ENCODE assay signal across 11 mouse cellular contexts in genomic region chr5:28208726-28209520, GRCm38 (mm10). TPM values are rescaled to one million over a fixed set of nuclear protein-coding genes. Genes with fewer than 3 reads are reported as not detected.
DNase-seq lines count a peak whose midpoint lies in the region; ATAC-seq and TF ChIP-seq lines count a peak whose summit lies in the region.
"Had no signal": no experiment of that assay in that cellular context is flagged by ENCODE, and none has a peak within 500 bp of the region (broad histone marks: within the 10 kb centered on the region; RNA-seq: fewer than 3 reads in every experiment).

No protein-coding gene starts in this region.

- H3K36me3 ChIP-seq in hindbrain, embryonic 12.5 days, result no peaks in the 10 kb centered on the region
- H3K36me3 ChIP-seq in midbrain, embryonic 15.5 days (replicated peaks), result no peaks in the 10 kb centered on the region
- H3K36me3 ChIP-seq in thymus, adult 2 months (ENCODE audit: control insufficient read depth, insufficient read depth, low read length), result no peaks in the 10 kb centered on the region

- peak overlapping the region; percentile 99 for H3K27ac ChIP-seq in cerebellum, adult 2 months (ENCODE audit: insufficient read depth, low read length)
- H3K27ac ChIP-seq in hindbrain, embryonic 12.5 days, result peak overlapping the region; percentile 84
- H3K27ac ChIP-seq in midbrain, embryonic 15.5 days, result peak overlapping the region; percentile 79
- H3K27ac ChIP-seq in thymus, adult 2 months (ENCODE audit: control insufficient read depth, insufficient read depth, low read length), result no peak overlapping the region

- no peaks in the 10 kb centered on the region for H3K9me3 ChIP-seq in hindbrain, embryonic 12.5 days (replicated peaks)
- no peaks in the 10 kb centered on the region for H3K9me3 ChIP-seq in midbrain, embryonic 15.5 days

- no peaks in the 10 kb centered on the region for H3K27me3 ChIP-seq in cerebellum, adult 2 months (ENCODE audit: control insufficient read depth, insufficient read depth, low read length)
- H3K27me3 ChIP-seq in hindbrain, embryonic 12.5 days, result peaks cover 66% of the 10 kb centered on the region
- H3K27me3 ChIP-seq in midbrain, embryonic 15.5 days (replicated peaks), result peaks cover 43% of the 10 kb centered on the region
- peaks cover 13% of the 10 kb centered on the region; the same call in 1 of the 2 replicates for H3K27me3 ChIP-seq in thymus, adult 2 months (ENCODE audit: control insufficient read depth, insufficient read depth, low read length)

- H3K9ac ChIP-seq in hindbrain, embryonic 12.5 days, result peak overlapping the region; percentile 65
- peak overlapping the region; percentile 49 for H3K9ac ChIP-seq in midbrain, embryonic 15.5 days

- peak overlapping the region; percentile 77 for H3K4me2 ChIP-seq in hindbrain, embryonic 12.5 days (replicated peaks)
- H3K4me2 ChIP-seq in midbrain, embryonic 15.5 days, result peak overlapping the region; percentile 69

- TF ChIP-seq POLR2A in cerebellum, adult 2 months (IDR thresholded peaks at IDR 0.05; ENCODE audit: borderline replicate concordance, insufficient read depth, low read length), result no peak
- TF ChIP-seq POLR2A in thymus, adult 2 months (IDR thresholded peaks at IDR 0.05; ENCODE audit: control insufficient read depth, extremely low read depth, insufficient read depth, low read length, poor library complexity), result no peak

- peak; percentile 6 for DNase-seq in embryo, embryonic 10 days (ENCODE audit: low spot score)
- DNase-seq in embryo, embryonic 11 days, result no peak
- peak; percentile 70 to 72 for DNase-seq in cerebellum, adult 2 months
- DNase-seq in thymus, postnatal 36 days, result no peak
- DNase-seq in thymus, adult 2 months, result no peak
- no peak for DNase-seq in adrenal gland, postnatal 14 days
- DNase-seq: right cerebral cortex, adult 18-20 months had no signal

- 3% methylated on average over 20 of the region's 20 CpGs for WGBS in cerebellum, adult 2 months
- 11% methylated on average over 20 of the region's 20 CpGs for WGBS in hindbrain, embryonic 12.5 days
- 11% methylated on average over 20 of the region's 20 CpGs for WGBS in midbrain, embryonic 15.5 days
- WGBS in thymus, adult 2 months, result 17% methylated on average over 20 of the region's 20 CpGs

- H3K4me3 ChIP-seq in cerebellum, adult 2 months (replicated peaks; ENCODE audit: insufficient read depth, low read depth, low read length), result peak overlapping the region; percentile 100
- peak overlapping the region; percentile 48 for H3K4me3 ChIP-seq in hindbrain, embryonic 12.5 days
- H3K4me3 ChIP-seq in midbrain, embryonic 15.5 days, result peak overlapping the region; percentile 44
- no peak overlapping the region for H3K4me3 ChIP-seq in thymus, adult 2 months (ENCODE audit: control insufficient read depth, insufficient read depth, low read length)

- ATAC-seq in hindbrain, embryonic 12.5 days (ENCODE audit: low FRiP score), result no peak
- ATAC-seq in midbrain, embryonic 15.5 days (replicated peaks), result peak; percentile 13; the same call in 1 of the 2 replicates

- peaks cover 21% of the 10 kb centered on the region; the same call in 1 of the 2 replicates for H3K4me1 ChIP-seq in cerebellum, adult 2 months (ENCODE audit: control insufficient read depth, insufficient read depth, low read length)
- H3K4me1 ChIP-seq in hindbrain, embryonic 12.5 days, result peaks cover 8% of the 10 kb centered on the region; the same call in 1 of the 2 replicates
- peaks cover 24% of the 10 kb centered on the region for H3K4me1 ChIP-seq in midbrain, embryonic 15.5 days
- no peaks in the 10 kb centered on the region for H3K4me1 ChIP-seq in thymus, adult 2 months (replicated peaks; ENCODE audit: control insufficient read depth, insufficient read depth, low read length)

- no peak for TF ChIP-seq CTCF in cerebellum, adult 2 months (IDR thresholded peaks at IDR 0.05; ENCODE audit: borderline replicate concordance, insufficient read depth, low read depth, low read length)
- TF ChIP-seq CTCF in thymus, adult 2 months (IDR thresholded peaks at IDR 0.05; ENCODE audit: borderline replicate concordance, control insufficient read depth, extremely low read depth, insufficient read depth, low read length, poor library complexity), result no peak

RNA-seq across cellular contexts. Expression of gene Cnpy1, which starts 36.7 kb away (rescaled TPM):
- polyA plus RNA-seq in cerebellum, adult 2 months (2012; rRNA removed), result 313 and 399 TPM in 2 replicates
- 50.6 and 69.9 TPM in 2 replicates for polyA plus RNA-seq in hindbrain, embryonic 12.5 days (2016; fragmentation: Nextera tagmentation; extraction: Ambion mirVana)
- polyA plus RNA-seq in midbrain, embryonic 15.5 days (2015; fragmentation: Nextera tagmentation; extraction: Ambion mirVana), result 44.2 and 61.8 TPM in 2 replicates
- polyA plus RNA-seq in thymus, adult 2 months (2012; rRNA removed), result 0.06 TPM in 1 of 2 replicates, not detected in the other
- total RNA-seq in adrenal gland, postnatal 14 days (2021), result 0.11 and 0.34 TPM in 2 replicates
- total RNA-seq: common myeloid progenitor, adult 5-6 weeks; gastrocnemius, adult 18-20 months had no signal

RNA-seq across cellular contexts. Expression of gene En2, which starts 43.4 kb away (rescaled TPM):
- polyA plus RNA-seq in cerebellum, adult 2 months (2012; rRNA removed), result 72.9 and 92.2 TPM in 2 replicates
- polyA plus RNA-seq in hindbrain, embryonic 12.5 days (2016; fragmentation: Nextera tagmentation; extraction: Ambion mirVana), result 0.66 and 0.86 TPM in 2 replicates
- polyA plus RNA-seq in midbrain, embryonic 15.5 days (2015; fragmentation: Nextera tagmentation; extraction: Ambion mirVana), result 0.93 and 1.5 TPM in 2 replicates
- 0.04 and 0.10 TPM in 2 replicates for polyA plus RNA-seq in thymus, adult 2 months (2012; rRNA removed)
- total RNA-seq in adrenal gland, postnatal 14 days (2021), result 0.19 and 0.30 TPM in 2 replicates
- total RNA-seq: common myeloid progenitor, adult 5-6 weeks had no signal

Comparison
In these comparisons a context has a peak if more than half of its experiments do, and no peak if none do; other contexts are left out.
1. DNase-seq: peak in embryo, embryonic 10 days (single experiment) and cerebellum, adult 2 months (2 of 2); none in embryo, embryonic 11 days (single experiment), thymus, postnatal 36 days (0 of 2), thymus, adult 2 months (single experiment) and adrenal gland, postnatal 14 days (single experiment).
2. RNA of gene Cnpy1, which starts 36.7 kb away (polyA plus RNA-seq): 313 to 399 TPM in cerebellum, adult 2 months, 50.6 to 69.9 TPM in hindbrain, embryonic 12.5 days and 44.2 to 61.8 TPM in midbrain, embryonic 15.5 days; 0.06 TPM in thymus, adult 2 months; every median in the first group is over 10 times any median in the second.
3. RNA of gene En2, which starts 43.4 kb away (polyA plus RNA-seq): 72.9 to 92.2 TPM in cerebellum, adult 2 months; 0.93 to 1.5 TPM in midbrain, embryonic 15.5 days, 0.66 to 0.86 TPM in hindbrain, embryonic 12.5 days and 0.04 to 0.10 TPM in thymus, adult 2 months; every median in the first group is over 10 times any median in the second.